Mouse (Mus musculus) c-Kit-positive CD71-negative TER-119-negative erythroid progenitor cells, embryonic 14.5 days (primary cell): Measurements from ENCODE around the gene Nasp.
A peak's percentile ranks its signal among the peaks of the same experiment; 100 is the strongest.
"Not testable (repeated sequence)": the region's sequence is repeated elsewhere in the genome, so short reads cannot be mapped to it uniquely, and the experiment has no call there.

Experiments
- DNase-seq: peaks from one replicate; pipeline ENCODE4 v3.0.0-alpha.2; 2013; ENCODE audit warnings: low read depth

Gene Nasp

DNA sequence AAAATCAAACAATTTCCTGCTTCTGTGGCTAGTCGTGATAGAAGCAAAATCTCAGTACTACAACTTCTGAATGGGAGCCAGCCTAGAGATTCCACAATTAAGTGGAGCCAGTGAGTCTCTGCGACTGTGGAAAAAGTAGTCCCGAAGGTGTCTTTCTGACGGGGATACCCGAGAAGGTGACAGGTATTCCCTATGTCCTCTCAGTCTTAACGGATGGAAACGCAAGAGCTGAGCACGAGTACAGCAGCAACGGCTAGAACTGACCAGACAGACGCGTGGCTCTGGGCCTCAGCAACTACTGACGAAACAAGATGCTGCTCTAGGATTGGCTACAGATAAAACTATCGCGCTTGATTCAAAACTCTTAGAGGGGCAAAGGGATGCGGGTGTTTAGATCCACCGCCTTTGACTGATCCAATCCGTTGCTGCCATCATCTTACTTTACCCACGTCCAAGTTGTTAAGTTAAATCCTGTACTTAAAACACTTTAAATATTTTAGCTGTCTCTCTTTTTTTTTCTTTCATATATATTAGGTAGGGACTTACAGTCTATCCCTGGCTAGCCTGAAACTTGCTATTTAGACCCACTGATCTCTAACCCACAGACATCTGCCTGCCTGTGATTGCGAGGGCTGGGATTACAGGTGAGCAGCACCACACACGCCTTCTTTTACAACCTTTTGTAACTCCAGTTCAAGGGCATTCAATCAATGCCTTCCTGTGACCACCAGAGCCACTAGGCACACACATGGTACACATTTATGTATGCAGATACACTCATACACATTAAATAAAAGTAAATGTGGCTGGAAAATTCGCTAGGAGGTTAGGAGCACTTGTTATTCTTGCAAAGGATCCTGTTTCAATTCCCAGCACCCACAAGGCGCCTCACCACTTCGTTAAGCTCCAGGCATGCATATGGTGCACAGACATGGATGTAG, at the start of gene Nasp:
Nasp (minus strand) TSS at position 220 of the 941 bp plus-strand sequence.
- peak; percentile 84 for DNase-seq

DNA sequence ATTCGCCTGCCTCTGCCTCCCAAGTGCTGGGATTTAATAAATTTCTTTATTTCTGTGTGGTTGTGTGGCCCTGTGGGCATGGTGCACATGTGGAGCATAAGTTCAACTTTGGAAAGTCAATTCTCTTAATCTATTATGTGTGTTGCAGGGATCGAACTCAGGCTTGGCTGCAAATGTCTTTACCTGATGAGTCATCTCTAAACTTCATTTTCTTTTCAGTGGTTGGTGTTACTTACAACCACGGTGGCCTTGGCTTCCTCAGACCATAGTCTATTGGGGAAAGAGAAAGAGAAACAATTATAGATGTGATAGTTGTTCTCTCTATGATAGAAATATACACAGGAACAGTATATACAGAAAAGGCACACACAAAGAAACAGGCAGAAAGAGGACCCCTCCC, 48.3 kb upstream of the Nasp start:
- no peak for DNase-seq

DNA sequence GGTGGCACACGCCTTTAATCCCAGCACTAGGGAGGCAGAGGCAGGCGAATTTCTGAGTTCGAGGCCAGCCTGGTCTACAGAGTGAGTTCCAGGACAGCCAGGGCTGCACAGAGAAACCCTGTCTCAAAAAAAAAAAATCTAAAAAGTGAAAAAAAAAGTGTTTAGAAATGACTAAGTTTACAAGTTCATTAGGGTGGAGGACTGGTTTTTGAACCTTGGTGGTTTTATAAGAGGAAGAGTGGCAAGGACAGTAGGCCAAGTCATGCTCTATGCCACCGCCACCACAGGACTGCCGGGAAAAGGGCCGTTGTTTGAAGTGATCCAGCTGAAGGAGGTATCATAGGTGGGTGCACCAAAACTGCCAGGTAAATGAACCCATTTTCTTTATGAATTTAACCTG, 47.0 kb upstream of the Nasp start:
- DNase-seq: not testable (repeated sequence)

DNA sequence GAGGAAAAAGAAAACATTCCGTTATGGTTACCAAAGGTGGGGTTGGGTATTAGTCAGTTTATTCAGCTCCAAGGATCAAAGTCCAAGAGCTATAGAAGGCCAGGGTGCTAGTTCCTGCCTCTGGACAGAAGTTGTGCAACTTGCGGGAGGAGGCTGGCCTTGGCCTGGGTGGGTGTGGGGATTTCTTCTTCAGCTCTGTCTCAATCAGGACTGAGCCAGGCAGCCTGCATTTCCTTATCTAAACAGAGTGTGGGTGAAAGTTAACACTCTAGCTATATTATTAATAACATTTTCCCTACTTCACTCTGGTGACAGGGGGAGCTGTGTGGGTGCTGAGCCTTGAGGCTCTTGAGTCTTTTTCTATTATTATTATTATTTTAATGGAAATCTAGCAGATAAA, 45.0 kb upstream of the Nasp start:
- no peak for DNase-seq

DNA sequence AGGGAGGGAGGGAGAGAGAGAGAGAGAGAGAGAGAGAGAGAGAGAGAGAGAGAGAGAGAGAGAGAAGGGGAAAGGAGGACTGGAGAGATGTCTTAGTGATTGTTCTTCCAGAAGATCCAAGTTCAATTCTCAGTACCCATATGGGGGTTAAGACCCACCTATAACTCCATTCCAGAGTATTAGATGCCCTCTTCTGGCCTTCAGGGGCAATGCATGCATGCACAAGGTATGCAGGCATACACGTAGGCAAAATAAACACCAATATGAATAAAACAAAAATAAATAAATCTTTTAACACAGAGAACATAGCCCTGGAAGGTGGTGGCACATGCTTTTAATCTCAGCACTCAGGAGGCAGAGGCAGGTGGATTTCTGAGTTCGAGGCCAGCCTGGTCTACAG, 41.5 kb upstream of the Nasp start:
- no peak for DNase-seq

DNA sequence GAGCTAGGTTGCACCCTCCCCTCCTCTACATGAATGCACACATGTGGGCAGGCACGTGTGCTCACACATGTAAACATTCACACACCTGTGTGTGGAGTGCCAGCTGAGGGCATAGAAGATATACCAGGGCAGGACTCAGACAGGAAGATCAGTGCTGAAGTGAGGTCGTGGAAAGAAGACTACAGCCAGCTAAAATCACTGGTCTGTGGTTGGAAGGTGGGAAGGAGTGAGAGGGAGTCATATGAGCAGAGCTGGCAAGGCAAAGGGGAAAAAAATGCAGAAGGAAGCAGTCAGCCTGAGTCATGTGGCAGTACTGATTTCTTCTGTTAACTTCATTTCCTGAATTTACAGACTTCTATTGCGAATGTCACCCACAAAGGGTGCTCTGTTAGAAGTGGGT, 40.4 kb upstream of the Nasp start:
- no peak for DNase-seq

DNA sequence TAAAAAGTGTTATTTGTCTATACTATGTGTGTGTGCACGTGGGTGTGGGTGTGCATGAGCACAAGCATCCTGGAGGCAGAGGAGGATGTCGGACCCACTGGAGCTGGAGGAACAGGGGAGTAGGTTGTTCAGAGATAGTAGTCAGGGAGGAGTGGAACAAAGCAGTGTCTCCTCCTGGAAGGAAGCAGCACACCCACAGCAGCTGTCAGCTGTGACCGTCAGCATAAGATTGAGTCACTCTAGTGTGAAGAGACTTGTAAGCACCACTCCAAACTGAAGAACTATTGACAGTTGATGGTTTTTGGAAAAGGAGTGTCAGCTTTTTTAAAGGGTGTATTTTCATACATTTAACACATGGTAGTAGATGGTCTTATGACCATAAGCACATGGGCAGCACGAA, 38.9 kb upstream of the Nasp start:
- no peak for DNase-seq

DNA sequence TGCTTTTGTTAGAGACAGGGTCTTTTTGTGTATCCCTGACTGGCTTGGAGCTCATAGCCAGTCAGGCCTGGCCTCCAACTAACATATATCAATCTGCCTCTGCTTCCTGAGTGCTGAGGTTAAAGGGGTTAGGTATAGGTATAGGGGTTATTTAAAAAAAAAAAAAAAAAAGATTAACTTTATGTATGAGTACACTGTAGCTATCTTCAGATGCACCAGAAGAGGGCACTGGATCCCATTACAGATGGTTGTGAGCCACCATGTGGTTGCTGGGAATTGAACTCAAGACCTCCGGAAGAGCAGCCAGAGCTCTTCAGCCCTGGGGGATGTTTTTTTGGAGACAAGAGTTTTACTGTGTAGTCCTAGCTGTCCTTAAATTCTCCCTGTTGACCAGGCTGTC, 34.3 kb upstream of the Nasp start:
- DNase-seq: no peak

DNA sequence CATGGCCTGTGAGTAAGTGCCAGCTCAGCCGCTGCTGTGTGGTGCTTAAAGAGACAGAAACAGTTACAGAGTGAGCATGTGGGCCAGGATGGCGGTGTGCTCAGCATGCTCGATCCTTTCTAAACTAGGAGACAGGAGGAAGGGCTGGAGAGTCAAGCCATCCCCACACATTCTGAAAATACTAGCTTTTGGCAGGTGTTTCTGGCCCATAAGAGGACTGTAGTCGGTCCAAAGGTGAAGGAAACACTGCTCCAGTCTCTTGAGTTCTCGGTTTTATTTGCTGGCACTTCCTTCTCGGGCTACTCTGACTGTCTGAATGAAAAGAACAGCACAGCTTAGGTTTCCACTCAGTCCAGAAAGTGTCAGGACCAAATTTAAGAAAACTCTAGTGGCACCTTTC, 33.1 kb upstream of the Nasp start:
- DNase-seq: no peak

DNA sequence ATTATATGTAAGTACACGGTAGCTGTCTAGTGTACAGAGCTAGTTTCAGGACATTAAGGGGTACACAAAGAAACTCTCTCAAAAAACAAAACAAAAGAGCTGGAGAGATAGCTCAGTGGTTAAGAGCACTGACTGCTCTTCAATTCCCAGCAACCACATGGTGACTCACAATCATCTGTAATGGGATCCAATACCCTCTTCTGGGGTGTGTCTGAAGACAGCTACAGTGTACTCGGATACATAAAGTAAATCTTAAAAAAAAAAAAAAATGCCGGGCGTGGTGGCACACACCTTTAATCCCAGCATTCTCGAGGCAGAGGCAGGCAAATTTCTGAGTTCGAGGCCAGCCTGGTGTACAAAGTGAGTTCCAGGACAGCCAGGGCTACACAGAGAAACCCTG, 32.2 kb upstream of the Nasp start:
- not testable (repeated sequence) for DNase-seq

DNA sequence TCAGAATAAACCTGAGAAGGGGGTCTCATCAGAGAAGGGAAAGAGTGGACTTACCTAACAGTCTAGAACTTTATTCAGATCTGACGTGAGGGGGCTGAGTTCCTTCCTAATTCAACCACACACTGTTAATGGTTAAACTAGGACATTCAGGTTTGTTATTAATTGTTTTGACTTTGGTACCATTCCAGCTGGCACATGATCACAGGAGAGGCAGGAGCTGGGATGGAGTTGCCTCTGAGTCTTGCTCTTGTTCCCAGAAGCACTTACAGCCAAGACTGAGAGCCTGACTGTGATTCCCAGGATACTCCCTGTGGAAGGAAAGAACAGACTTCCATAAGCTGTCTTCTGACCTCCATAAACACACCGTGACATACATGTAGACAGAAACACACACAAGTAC, 31.7 kb upstream of the Nasp start:
- no peak for DNase-seq

DNA sequence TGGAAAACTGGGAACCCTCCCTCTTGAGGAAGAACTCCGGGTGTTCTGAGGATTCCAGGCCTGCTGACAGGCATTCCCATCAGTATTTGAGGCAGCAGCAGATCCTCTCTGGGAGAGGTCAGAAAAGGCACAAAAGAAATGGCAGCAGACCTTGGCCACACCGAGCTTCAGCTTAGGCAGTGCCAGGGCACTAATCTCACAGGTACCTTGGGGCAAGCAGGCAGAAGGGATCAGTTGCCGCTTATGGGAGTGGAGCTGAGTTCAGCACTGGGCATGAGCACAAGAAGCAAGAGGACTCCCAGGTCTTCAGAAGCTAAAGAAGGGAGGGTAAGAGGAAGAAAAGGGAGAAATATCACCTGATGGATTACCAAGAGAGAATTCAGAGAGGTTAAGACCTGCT, 30.2 kb upstream of the Nasp start:
- DNase-seq: no peak

DNA sequence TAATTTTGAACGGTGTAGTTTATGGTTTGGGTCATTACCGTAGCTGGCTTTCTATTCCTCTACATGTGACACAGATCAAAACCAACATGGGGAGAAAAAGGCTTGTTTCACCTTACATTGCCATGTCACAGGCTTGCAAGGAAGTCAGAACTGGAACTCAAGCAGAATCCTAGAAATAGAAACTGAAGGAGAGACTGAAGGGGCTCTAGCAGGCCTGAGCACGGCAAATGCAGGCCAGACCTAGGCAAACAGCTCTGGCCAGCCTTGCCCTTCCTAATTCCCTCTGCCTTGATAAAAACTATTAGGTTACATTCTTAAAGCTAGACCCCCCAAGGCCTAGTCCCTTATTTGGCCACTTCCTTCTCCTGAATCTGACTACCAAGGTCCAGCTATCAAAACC, 27.9 kb upstream of the Nasp start:
- no peak for DNase-seq

DNA sequence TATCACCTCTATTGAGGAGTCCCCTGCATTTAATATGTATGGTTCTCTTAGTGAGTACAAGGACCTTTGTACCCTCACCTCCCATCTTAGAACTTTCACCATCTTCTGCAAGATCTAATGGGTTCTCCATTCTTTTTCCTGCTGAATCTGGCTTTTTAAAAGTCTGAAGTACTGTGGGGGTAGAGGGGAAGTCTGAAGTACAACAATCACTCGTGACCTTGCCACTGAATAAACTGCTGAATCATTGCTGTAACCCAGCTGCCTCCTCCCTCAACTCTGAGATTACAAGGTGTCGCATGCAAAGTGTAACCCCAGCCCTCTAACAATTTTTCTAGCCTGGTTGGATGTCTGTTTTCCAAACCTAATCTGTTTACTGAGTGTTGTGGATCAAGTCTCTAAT, 27.4 kb upstream of the Nasp start:
- DNase-seq: no peak

DNA sequence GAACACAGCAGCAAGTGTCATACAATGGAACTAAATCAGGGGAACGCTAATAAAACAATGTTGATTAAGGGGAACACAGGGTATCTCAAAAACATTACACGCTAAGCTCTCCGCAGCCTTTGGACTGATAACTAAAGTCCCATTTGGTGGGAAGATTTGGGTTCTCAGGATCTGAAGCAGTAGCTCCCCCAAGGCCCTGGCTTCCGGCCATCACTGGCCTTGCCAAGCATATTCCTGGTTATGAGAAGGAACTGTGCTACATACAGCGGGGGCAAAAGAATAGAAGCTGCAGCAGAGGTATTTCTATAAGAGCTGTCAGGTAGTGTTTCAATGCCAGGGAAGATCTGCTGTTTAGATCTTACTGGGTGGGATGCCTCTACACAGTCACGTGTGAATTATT, 25.5 kb upstream of the Nasp start:
- no peak for DNase-seq

DNA sequence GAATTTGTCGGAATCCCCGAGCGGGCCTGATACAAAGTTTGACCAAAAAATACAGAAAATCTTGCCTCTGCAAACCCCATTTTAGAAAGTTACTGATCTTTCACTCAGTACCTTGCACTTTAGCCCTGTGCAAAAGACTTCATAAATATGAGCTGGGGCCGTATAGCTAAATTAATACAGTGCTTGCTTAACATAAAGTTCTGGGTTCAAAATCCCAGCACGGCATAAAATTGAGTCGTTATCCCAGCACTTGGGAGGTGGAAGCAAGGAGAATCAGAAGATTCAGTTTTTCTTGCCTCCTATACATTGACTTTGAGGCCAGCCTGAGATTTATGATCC, 24.0 kb upstream of the Nasp start:
- DNase-seq: no peak

DNA sequence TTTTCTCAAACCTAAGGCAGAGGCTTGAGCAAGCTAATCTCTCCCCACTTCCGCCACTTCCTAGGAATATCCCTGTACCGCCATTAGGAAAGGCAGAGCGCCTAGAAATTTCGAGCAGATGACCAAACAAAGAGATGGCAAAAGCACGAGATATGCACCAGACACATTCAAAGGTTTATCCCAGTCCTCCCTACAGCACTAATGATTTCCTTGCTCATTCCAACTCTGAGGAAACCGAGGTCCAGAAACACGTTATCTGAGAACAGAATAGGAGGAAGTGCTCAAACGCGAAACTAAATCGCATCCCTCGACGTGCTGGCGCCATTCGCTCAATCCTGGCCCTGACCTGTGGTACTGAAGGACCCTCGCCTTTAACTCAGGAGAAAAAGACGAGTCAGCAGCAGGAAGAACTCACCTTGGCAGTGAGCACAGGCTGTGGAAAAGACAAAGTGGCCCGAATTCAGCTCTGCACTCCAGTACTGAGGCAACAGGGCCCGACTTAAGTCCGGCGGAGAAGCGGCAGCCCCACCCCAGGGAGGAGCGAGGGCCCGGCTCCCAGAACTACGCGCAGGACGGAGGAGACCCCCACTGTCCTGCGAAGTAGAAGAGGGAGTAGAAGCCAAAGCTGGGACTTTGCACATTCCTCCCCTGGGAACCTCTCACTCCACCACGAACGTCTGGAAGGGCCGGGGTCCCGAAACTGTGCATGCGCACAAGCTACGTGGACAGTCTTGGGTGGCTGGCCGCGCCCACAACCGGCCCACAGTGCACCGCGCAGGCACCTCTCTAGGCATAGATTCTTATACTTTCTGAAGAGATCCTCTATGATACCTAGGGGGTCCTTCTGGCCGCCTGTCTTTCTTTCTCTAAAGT, 23.4 kb upstream of the Nasp start, which contains the start of gene Akr1a1:
Akr1a1 (minus strand) TSS at position 757 of the 873 bp plus-strand sequence.
- peak; percentile 79 for DNase-seq

DNA sequence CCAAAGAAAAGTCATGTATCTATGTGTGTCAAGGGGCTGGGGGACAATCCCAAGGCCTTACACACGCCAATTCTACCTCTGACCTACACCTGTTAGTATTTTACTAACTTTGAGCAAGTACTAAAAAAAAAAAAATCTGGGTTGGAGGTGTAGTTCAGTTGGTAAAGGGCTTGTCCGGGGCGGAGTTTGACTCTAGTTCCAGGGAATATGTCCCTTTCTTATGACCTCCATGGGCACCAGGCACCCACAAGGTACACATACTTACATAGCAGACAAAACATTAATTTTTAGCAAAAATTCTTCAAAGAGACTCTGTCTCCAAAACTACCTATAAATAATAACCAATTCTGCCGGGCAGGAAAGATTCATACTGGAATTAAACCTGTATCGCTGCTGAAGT, 22.6 kb upstream of the Nasp start:
- DNase-seq: no peak

DNA sequence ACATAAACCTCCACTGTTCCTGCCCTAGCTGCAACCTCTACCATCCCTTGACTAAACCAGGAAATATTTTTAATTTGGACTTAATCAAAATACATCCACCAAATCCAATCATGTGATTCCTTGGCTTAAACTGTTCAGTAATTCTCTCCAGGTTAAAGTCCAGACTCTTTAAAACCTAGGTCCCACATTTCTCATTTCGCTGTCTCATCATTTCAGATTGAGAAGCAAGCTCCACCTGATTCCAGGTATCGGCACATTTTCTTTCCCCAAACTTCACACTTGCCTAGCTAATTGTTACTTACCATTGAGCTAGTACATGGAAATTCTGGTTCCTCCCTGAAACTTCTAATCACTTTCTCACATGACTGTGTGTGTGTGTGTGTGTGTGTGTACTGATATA, 21.7 kb upstream of the Nasp start:
- no peak for DNase-seq

DNA sequence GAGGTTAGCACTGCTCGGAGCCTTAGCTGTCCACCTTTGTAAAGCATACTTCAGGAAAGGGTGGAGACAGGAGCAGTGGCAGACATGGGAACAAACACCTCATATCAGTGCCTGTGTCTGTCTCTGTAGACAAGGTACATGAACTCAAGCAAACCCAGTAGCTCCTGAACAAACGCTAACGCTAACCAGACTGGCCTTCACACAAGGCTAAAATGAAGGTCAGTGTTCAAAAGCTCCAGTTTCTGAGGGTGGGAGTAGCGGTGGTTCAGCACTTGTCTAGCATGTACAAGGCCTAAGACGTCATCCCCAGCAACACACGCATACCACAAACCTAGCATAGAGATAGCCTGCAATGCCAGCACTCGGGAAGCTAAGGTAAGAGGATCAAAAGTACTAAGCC, 17.9 kb upstream of the Nasp start:
- DNase-seq: no peak

DNA sequence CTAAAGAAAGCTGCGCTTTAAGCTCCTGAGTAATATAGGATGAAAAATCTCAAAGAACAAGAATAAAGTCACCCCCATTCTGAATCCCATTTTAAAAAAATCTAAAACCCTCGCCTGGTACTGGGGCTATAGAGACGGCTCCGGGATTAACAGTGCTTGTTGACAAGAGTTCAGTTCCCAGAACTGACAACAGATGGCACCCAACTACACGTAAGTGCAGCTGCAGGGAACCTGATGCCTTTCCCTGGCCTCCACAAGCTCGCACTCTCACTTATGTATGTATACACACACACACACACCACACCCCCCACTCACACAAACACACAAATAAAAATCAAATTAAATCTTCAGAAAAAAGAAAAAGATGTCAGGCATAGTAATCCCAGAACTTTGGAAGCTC, 16.6 kb upstream of the Nasp start:
- no peak for DNase-seq

DNA sequence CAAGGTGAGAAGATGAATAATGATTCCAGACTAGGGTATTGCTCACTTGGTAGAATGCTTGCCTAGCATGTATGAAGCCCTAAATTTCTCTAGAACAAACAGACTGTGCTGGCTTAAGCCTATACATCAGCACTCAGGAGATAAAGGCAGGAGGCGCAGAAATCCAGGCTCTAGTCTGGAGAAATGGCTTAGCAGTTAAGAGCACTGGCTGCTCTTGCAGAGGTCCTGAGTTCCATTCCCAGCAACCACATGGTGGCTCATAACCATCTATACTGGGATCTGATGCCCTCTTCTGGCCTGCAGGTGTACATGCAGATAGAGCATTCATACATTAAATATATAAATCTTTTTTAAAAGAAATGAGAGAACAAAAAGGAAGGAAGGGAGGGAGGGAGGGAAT, 14.3 kb upstream of the Nasp start:
- DNase-seq: no peak

DNA sequence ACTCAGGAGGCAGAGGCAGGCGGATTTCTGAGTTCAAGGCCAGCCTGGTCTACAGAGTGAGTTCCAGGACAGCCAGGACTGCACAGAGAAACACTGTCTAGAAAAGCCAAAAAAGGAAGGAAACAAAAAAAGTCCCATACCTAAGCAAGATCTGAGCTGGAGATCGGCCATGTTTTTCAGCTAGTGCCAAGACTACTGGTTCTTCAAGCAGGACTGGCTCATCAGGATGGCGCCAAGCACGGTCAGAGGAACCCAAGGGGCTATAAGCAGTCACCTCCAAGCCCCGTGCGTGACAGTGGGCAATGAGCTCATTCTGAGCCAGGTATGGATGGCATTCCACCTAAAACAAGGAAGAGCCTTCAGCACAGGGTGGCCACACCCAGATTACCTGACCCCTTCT, 11.1 kb upstream of the Nasp start:
- no peak for DNase-seq
